ENCODE assay signal across 35 mouse cellular contexts in genomic region chr3:98229943-98230342, GRCm38 (mm10). TPM values are rescaled to one million over a fixed set of nuclear protein-coding genes. Genes with fewer than 3 reads are reported as not detected.
"Had no signal": no experiment of that assay in that cellular context is flagged by ENCODE, and none has a peak within 500 bp of the region (broad histone marks: within the 10 kb centered on the region; RNA-seq: fewer than 3 reads in every experiment).

No protein-coding gene starts in this region.

- H3K36me3 ChIP-seq: limb, embryonic 10.5 days; limb, embryonic 12.5 days; limb, embryonic 13.5 days; limb, embryonic 15.5 days; liver, embryonic 13.5 days; liver, embryonic 15.5 days; lung, embryonic 15.5 days; midbrain, embryonic 10.5 days; midbrain, embryonic 12.5 days; midbrain, embryonic 13.5 days; midbrain, embryonic 15.5 days; neural tube, embryonic 12.5 days; neural tube, embryonic 13.5 days had no signal

- H3K4me1 ChIP-seq: limb, embryonic 10.5 days; limb, embryonic 12.5 days; limb, embryonic 13.5 days; limb, embryonic 15.5 days; lung, embryonic 15.5 days; midbrain, embryonic 12.5 days; midbrain, embryonic 13.5 days; midbrain, embryonic 15.5 days; neural tube, embryonic 12.5 days; neural tube, embryonic 13.5 days had no signal

- ATAC-seq: liver, postnatal 0 days; midbrain, embryonic 13.5 days; midbrain, embryonic 15.5 days; midbrain, embryonic 16.5 days had no signal

- H3K27ac ChIP-seq: left cerebral cortex, adult 2 months; limb, embryonic 10.5 days; limb, embryonic 12.5 days; limb, embryonic 13.5 days; limb, embryonic 15.5 days; liver, embryonic 13.5 days; liver, embryonic 14.5 days; liver, embryonic 15.5 days; lung, embryonic 15.5 days; macrophage; midbrain, embryonic 10.5 days; midbrain, embryonic 12.5 days; midbrain, embryonic 13.5 days; midbrain, embryonic 15.5 days; neural tube, embryonic 12.5 days; neural tube, embryonic 13.5 days had no signal

- DNase-seq: left cerebral cortex, postnatal 4 days; liver; liver, embryonic 13.5 days; liver, postnatal 0 days; lung, adult 18-20 months; lung, adult 2 months; lung, embryonic 14.5 days; lung, postnatal 10 days; lung, postnatal 14 days; lung, postnatal 36 days had no signal

- H3K27me3 ChIP-seq: limb, embryonic 15.5 days; liver, embryonic 13.5 days; liver, embryonic 15.5 days; lung, embryonic 15.5 days; midbrain, embryonic 15.5 days; neural tube, embryonic 12.5 days; neural tube, embryonic 13.5 days had no signal

- H3K9me3 ChIP-seq: limb, embryonic 10.5 days; limb, embryonic 12.5 days; limb, embryonic 13.5 days; limb, embryonic 15.5 days; liver, embryonic 13.5 days; liver, embryonic 15.5 days; lung, embryonic 15.5 days; megakaryocyte, embryonic 14.5 days; midbrain, embryonic 10.5 days; midbrain, embryonic 12.5 days; midbrain, embryonic 13.5 days; midbrain, embryonic 15.5 days; neural tube, embryonic 12.5 days; neural tube, embryonic 13.5 days had no signal

- H3K9ac ChIP-seq: limb, embryonic 12.5 days; limb, embryonic 13.5 days; limb, embryonic 15.5 days; liver, embryonic 13.5 days; liver, embryonic 14.5 days; liver, embryonic 15.5 days; liver, postnatal 0 days; lung, embryonic 14.5 days; lung, embryonic 15.5 days; midbrain, embryonic 12.5 days; midbrain, embryonic 13.5 days; midbrain, embryonic 15.5 days; neural tube, embryonic 12.5 days; neural tube, embryonic 13.5 days had no signal

- H3K4me3 ChIP-seq: left cerebral cortex, adult 2 months; limb, embryonic 10.5 days; limb, embryonic 12.5 days; limb, embryonic 13.5 days; limb, embryonic 15.5 days; liver, embryonic 13.5 days; liver, embryonic 15.5 days; lung, embryonic 15.5 days; megakaryocyte, embryonic 14.5 days; midbrain, embryonic 10.5 days; midbrain, embryonic 12.5 days; midbrain, embryonic 13.5 days; midbrain, embryonic 15.5 days; myocyte; neural tube, embryonic 12.5 days; neural tube, embryonic 13.5 days had no signal

- H3K4me2 ChIP-seq: limb, embryonic 12.5 days; limb, embryonic 13.5 days; limb, embryonic 15.5 days; liver, embryonic 11.5 days; liver, embryonic 13.5 days; liver, embryonic 15.5 days; lung, embryonic 14.5 days; lung, embryonic 15.5 days; midbrain, embryonic 12.5 days; midbrain, embryonic 13.5 days; midbrain, embryonic 15.5 days; neural tube, embryonic 12.5 days; neural tube, embryonic 13.5 days had no signal

RNA-seq across cellular contexts. Expression of gene Reg4, which starts 8.0 kb away (rescaled TPM):
- polyA plus RNA-seq: limb, embryonic 10.5 days; limb, embryonic 11.5 days; limb, embryonic 12.5 days; limb, embryonic 13.5 days; limb, embryonic 14.5 days; limb, embryonic 15.5 days; liver, adult 2 months; liver, embryonic 13.5 days; liver, embryonic 14.5 days; liver, embryonic 15.5 days; liver, postnatal 0 days; lung, adult 2 months; lung, embryonic 14.5 days; lung, embryonic 15.5 days; lung, embryonic 16.5 days; macrophage; midbrain, embryonic 10.5 days; midbrain, embryonic 12.5 days; midbrain, embryonic 13.5 days; midbrain, embryonic 15.5 days; midbrain, embryonic 16.5 days; midbrain, postnatal 0 days; myocyte; neural tube, embryonic 11.5 days; neural tube, embryonic 12.5 days; neural tube, embryonic 13.5 days had no signal

RNA-seq across cellular contexts. Expression of gene Hmgcs2, which starts 50.3 kb away (rescaled TPM):
- polyA plus RNA-seq: macrophage, myocyte had no signal
